Mouse (Mus musculus) embryo, embryonic 10.5 days (tissue): Measurements from ENCODE around the gene Gm6592.
"Not testable (repeated sequence)": the region's sequence is repeated elsewhere in the genome, so short reads cannot be mapped to it uniquely, and the experiment has no call there.

ENCODE experiments used
- DNase-seq: peaks from one replicate; pipeline ENCODE4 v3.0.0-alpha.2; 2015; ENCODE audit warnings: low spot score

Gm6592 gene

GRCm38 (mm10) chrX:8843694-8844093 is at the start of gene Gm6592:
Gene Gm6592, plus strand, starts transcription at chrX:8843994.
- DNase-seq = no peak

- DNase-seq = not testable (repeated sequence)
These were observed 40.4 kb upstream of the Gm6592 start, which contains the start of gene Ssxb5 for GRCm38 (mm10) chrX:8803391-8803790. Gene Ssxb5, plus strand, starts transcription at chrX:8803691.

GRCm38 (mm10) chrX:8832043-8832442 is 11.8 kb upstream of the Gm6592 start:
- peak; percentile 42 for DNase-seq

GRCm38 (mm10) chrX:8852486-8852885 is 8.7 kb downstream of the Gm6592 start:
- no peak for DNase-seq

GRCm38 (mm10) chrX:8864331-8864730 is 20.5 kb downstream of the Gm6592 start:
- DNase-seq = peak; percentile 81

GRCm38 (mm10) chrX:8873953-8874352 is 30.2 kb downstream of the Gm6592 start, which contains the start of gene Gm5751:
Gene Gm5751, plus strand, starts transcription at chrX:8874253.
- not testable (repeated sequence) for DNase-seq

GRCm38 (mm10) chrX:8884336-8884735 is 40.5 kb downstream of the Gm6592 start:
- DNase-seq = no peak

- no peak for DNase-seq
These were observed 48.2 kb downstream of the Gm6592 start for GRCm38 (mm10) chrX:8891975-8892342.

GRCm38 (mm10) chrX:8892343-8893155 is 48.8 kb downstream of the Gm6592 start, which contains the start of gene B630019K06Rik:
Gene B630019K06Rik, plus strand, starts transcription at chrX:8892382.
- DNase-seq = peak; percentile 61

GRCm38 (mm10) chrX:8893182-8893651 is 49.4 kb downstream of the Gm6592 start:
- peak; percentile 30 for DNase-seq
